Mouse (Mus musculus) bone marrow macrophage, adult 2 months (primary cell): ENCODE results near the gene Cd3eap. TPM values are rescaled to one million over a fixed set of nuclear protein-coding genes. Genes with fewer than 3 reads are reported as not detected.

Experiments
- H3K27ac ChIP-seq: 2 replicates; pipeline ENCODE4 v1.5.1; 2012; ENCODE audit warnings: low read depth, low read length; ENCODE audit not compliant: insufficient read depth
- H3K4me1 ChIP-seq: 2 replicates; pipeline ENCODE4 v1.6.1; 2012; ENCODE audit warnings: low read length; ENCODE audit not compliant: control insufficient read depth, insufficient read depth
- H3K4me3 ChIP-seq: 2 replicates; pipeline ENCODE4 v1.5.1; 2012; ENCODE audit warnings: mild to moderate bottlenecking, low read length, moderate library complexity; ENCODE audit not compliant: insufficient read depth
- CTCF ChIP-seq: IDR thresholded peaks from 2 replicates; pipeline ENCODE4 v1.5.1; 2012; ENCODE audit warnings: low read depth, mild to moderate bottlenecking, low read length, moderate library complexity
- POLR2A ChIP-seq: IDR thresholded peaks from 2 replicates; pipeline ENCODE4 v1.6.1; 2012; ENCODE audit warnings: mild to moderate bottlenecking, low read depth, low read length, borderline replicate concordance
- polyA plus RNA-seq: library from polyadenylated mRNA; stranded (reverse); fragments of >200 nt; gene quantifications from 2 replicates; pipeline ENCODE4 v1.2.4, GENCODE M21; 2012; ENCODE audit not compliant: missing spikeins, insufficient read depth, insufficient read length

Cd3eap gene
- polyA plus RNA-seq, 1 experiment = 7.8 TPM

GRCm38 (mm10) chr7:19337122-19337521 is 22.2 kb downstream of the Cd3eap start:
- Histone ChIP-seq H3K4me3 (no peak overlapping the region), H3K4me1 (peaks cover 40% of the 10 kb centered on the region), H3K27ac (no peak overlapping the region)
- TF ChIP-seq CTCF (no peak), POLR2A (no peak)

GRCm38 (mm10) chr7:19335583-19335982 is 23.7 kb downstream of the Cd3eap start:
- H3K4me3 ChIP-seq = no peak overlapping the region
- peaks cover 37% of the 10 kb centered on the region for H3K4me1 ChIP-seq
- TF ChIP-seq CTCF (no peak), POLR2A (no peak)
- H3K27ac ChIP-seq = no peak overlapping the region

GRCm38 (mm10) chr7:19332709-19333352 is 26.5 kb downstream of the Cd3eap start:
- no peak for TF ChIP-seq POLR2A
- TF ChIP-seq CTCF = no peak
- Histone ChIP-seq H3K27ac (no peak overlapping the region), H3K4me1 (peaks cover 30% of the 10 kb centered on the region), H3K4me3 (peak overlapping the region; percentile 66)

GRCm38 (mm10) chr7:19331910-19332309 is 27.4 kb downstream of the Cd3eap start:
- no peak overlapping the region for H3K4me3 ChIP-seq
- no peak for TF ChIP-seq POLR2A
- no peak for TF ChIP-seq CTCF
- H3K27ac ChIP-seq = no peak overlapping the region
- peaks cover 32% of the 10 kb centered on the region for H3K4me1 ChIP-seq

- Histone ChIP-seq H3K4me3 (no peak overlapping the region), H3K4me1 (peaks cover 14% of the 10 kb centered on the region), H3K27ac (no peak overlapping the region)
- TF ChIP-seq CTCF = no peak
- TF ChIP-seq POLR2A = no peak
These were observed 30.9 kb downstream of the Cd3eap start for GRCm38 (mm10) chr7:19328425-19328824.

- peaks cover 14% of the 10 kb centered on the region for H3K4me1 ChIP-seq
- TF ChIP-seq POLR2A = no peak
- H3K27ac ChIP-seq = no peak overlapping the region
- H3K4me3 ChIP-seq = no peak overlapping the region
These were observed 31.5 kb downstream of the Cd3eap start for GRCm38 (mm10) chr7:19327782-19328181.

- Histone ChIP-seq H3K27ac (no peak overlapping the region), H3K4me1 (peaks cover 11% of the 10 kb centered on the region; the same call in 1 of the 2 replicates), H3K4me3 (peak overlapping the region; percentile 48)
- TF ChIP-seq POLR2A (no peak), CTCF (no peak)
These were observed 32.2 kb downstream of the Cd3eap start for GRCm38 (mm10) chr7:19327128-19327527.

- TF ChIP-seq POLR2A (no peak), CTCF (no peak)
- peak overlapping the region; percentile 48; the same call in 1 of the 2 replicates for H3K4me3 ChIP-seq
- H3K4me1 ChIP-seq = peaks cover 14% of the 10 kb centered on the region; the same call in 1 of the 2 replicates
- no peak overlapping the region for H3K27ac ChIP-seq
These were observed 32.9 kb downstream of the Cd3eap start for GRCm38 (mm10) chr7:19326359-19326758.

- Histone ChIP-seq H3K4me1 (peaks cover 17% of the 10 kb centered on the region), H3K4me3 (no peak overlapping the region), H3K27ac (no peak overlapping the region)
- TF ChIP-seq CTCF = no peak
- TF ChIP-seq POLR2A = no peak
These were observed 33.8 kb downstream of the Cd3eap start for GRCm38 (mm10) chr7:19325262-19326199.

- no peak overlapping the region for H3K4me3 ChIP-seq
- peaks cover 24% of the 10 kb centered on the region for H3K4me1 ChIP-seq
- no peak for TF ChIP-seq CTCF
- TF ChIP-seq POLR2A = no peak
- no peak overlapping the region for H3K27ac ChIP-seq
These were observed 35.1 kb downstream of the Cd3eap start for GRCm38 (mm10) chr7:19324221-19324620.
